Mouse (Mus musculus) E14TG2a.4 (cell line): Measurements from ENCODE around the gene Apopt1.

Experiments
- CTCF ChIP-seq: conservative IDR thresholded peaks from 2 replicates; pipeline ENCODE4 v1.5.1; 2014; ENCODE audit warnings: low read length
- NANOG ChIP-seq: IDR thresholded peaks from 2 replicates; pipeline ENCODE4 v1.6.1; 2014; ENCODE audit warnings: borderline replicate concordance, low read length, mixed read lengths

GRCm38 (mm10) chr12:111671431-111671902 is 41.6 kb upstream of the Apopt1 start:
- TF ChIP-seq CTCF (no peak), NANOG (no peak)
